ENCODE assay signal across 1 mouse cellular context in the genomic region with DNA sequence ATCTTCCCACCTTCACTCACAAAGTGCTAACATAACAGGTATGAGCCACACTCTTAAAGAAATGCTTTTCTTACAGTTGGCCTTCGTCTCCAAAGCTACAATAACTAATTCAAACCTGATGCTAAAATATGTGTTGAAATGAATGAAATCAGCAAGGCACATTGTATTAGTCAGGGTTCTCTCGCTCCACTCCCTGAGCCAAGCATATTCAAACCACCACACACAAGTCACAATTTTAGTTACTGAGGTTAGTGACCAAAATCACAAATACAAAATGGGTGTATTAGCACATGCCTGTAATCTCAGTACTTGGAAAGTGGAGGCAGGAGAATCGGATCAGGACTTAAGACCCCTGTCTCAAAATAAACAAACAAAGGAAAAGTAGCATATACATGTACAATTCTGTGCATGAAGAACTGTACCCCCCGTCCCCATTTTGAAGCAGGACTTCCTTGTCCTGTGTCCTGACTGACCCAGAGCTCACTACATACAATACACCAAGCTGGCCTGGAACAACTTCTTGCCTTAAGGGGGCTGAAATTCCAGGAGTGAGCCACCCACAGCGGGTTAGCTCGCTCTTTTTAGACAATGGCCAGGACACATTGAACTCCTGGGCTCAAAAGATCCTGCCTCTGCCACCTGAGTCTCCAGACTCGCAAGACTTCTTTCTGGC.
TF ChIP-seq lines count a peak whose summit lies in the region.

No protein-coding gene starts in this region.

TF ChIP-seq in MEL, 35 proteins besides CTCF, POLR2A, EP300 and RAD21 (continued from another document):
- TF ChIP-seq KAT2A (conservative IDR thresholded peaks at IDR 0.05; ENCODE audit: low read depth, low read length) (no peak), TAL1 (IDR thresholded peaks at IDR 0.05; ENCODE audit: low read length) (no peak), HCFC1 (IDR thresholded peaks at IDR 0.05; ENCODE audit: low read depth, low read length) (no peak; the same call in 1 of the 2 replicates), MYC (IDR thresholded peaks at IDR 0.05; ENCODE audit: low read depth, low read length) (no peak), POLR2AphosphoS2 (IDR thresholded peaks at IDR 0.05; ENCODE audit: low read length) (no peak), GABPA (IDR thresholded peaks at IDR 0.05; ENCODE audit: low read depth, low read length) (no peak), MAX (IDR thresholded peaks at IDR 0.05; ENCODE audit: low read length) (no peak), RCOR1 (IDR thresholded peaks at IDR 0.05; ENCODE audit: low read depth, low read length) (0 out of 2 replicates have a peak, but pooled peaks have one; percentile 9), CHD1 (IDR thresholded peaks at IDR 0.05; ENCODE audit: low read depth, low read length) (peak; percentile 62; the same call in 1 of the 2 replicates), SIN3A (IDR thresholded peaks at IDR 0.05; ENCODE audit: low read length) (peak; percentile 22; the same call in 1 of the 2 replicates), ZMIZ1 (IDR thresholded peaks at IDR 0.05; ENCODE audit: low read depth, low read length) (peak; percentile 2; the same call in 1 of the 2 replicates), UBTF (IDR thresholded peaks at IDR 0.05; ENCODE audit: borderline replicate concordance, insufficient read depth, low read depth, low read length) (no peak), JUND (IDR thresholded peaks at IDR 0.05; ENCODE audit: low read depth, low read length) (no peak), SMC3 (IDR thresholded peaks at IDR 0.05; ENCODE audit: low read depth, low read length) (no peak), ETS1 (IDR thresholded peaks at IDR 0.05; ENCODE audit: low read depth, low read length) (no peak), ELF1 (IDR thresholded peaks at IDR 0.05; ENCODE audit: low read depth, low read length) (0 out of 2 replicates have a peak, but pooled peaks have one; percentile 24), MAFK (IDR thresholded peaks at IDR 0.05; ENCODE audit: borderline replicate concordance, low read depth, low read length) (no peak), NELFE (IDR thresholded peaks at IDR 0.05; ENCODE audit: low read depth, low read length) (peak; percentile 55), E2F4 (IDR thresholded peaks at IDR 0.05; ENCODE audit: borderline replicate concordance, low read depth, low read length) (no peak), NRF1 (IDR thresholded peaks at IDR 0.05; ENCODE audit: insufficient read depth, low read depth, low read length, poor library complexity, severe bottlenecking) (no peak), BHLHE40 (IDR thresholded peaks at IDR 0.05; ENCODE audit: borderline replicate concordance, low read depth, low read length) (no peak), ZC3H11A (IDR thresholded peaks at IDR 0.05; ENCODE audit: low read depth, low read length) (no peak)
